In the genomic region with DNA sequence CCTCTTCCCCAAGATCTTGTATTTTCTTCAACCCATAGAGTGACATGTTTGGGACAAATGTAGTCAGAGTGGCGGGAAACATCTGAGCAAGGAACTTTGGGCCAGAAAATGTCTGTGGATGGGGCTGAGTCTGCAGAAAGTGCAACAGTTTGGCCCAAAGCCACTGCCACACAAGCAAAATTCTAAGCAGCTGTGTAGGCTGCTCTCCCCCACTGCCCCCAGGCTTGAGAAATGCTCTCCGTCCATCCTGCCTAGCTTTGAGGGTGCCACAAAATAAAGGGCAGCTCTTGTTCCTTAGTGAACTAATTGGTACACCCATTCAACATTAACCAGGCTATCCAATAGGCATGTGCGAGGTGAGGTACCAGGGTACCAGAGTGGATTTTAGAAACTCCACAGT, we compare ENCODE assay signal across 11 mouse cellular contexts.
DNase-seq lines count a peak whose midpoint lies in the region.
"Had no signal": no experiment of that assay in that cellular context is flagged by ENCODE, and none has a peak within 500 bp of the region (broad histone marks: within the 10 kb centered on the region; RNA-seq: fewer than 3 reads in every experiment).

No protein-coding gene starts in this region.

- DNase-seq in embryo, embryonic 11 days: peak; percentile 14
- no peak for DNase-seq in embryo, embryonic 9.5 days (ENCODE audit: extremely low spot score)
- DNase-seq in kidney, postnatal 10 days: peak; percentile 32
- no peak for DNase-seq in kidney, adult 18-20 months
- DNase-seq in NIH3T3 (ENCODE audit: low read depth): peak; percentile 39
- DNase-seq in forelimb bud, embryonic 11.5 days (ENCODE audit: low read depth, low spot score): peak; percentile 24
- no peak for DNase-seq in thymus, postnatal 4 days
- no peak for DNase-seq in Muller cell, postnatal 12 days (ENCODE audit: inconsistent ontology term)
- DNase-seq: cerebellum, adult 8-10 months; heart, adult 11 months; heart, postnatal 10 days had no signal

Comparison
In these comparisons a context has a peak if more than half of its experiments do, and no peak if none do; other contexts are left out.
1. DNase-seq: peak in embryo, embryonic 11 days (single experiment), kidney, postnatal 10 days (single experiment), NIH3T3 (single experiment) and forelimb bud, embryonic 11.5 days (single experiment); none in embryo, embryonic 9.5 days (single experiment), kidney, adult 18-20 months (single experiment), thymus, postnatal 4 days (single experiment) and Muller cell, postnatal 12 days (single experiment).